Mouse (Mus musculus) cerebellum, adult 8-10 months (tissue): ENCODE data around the gene Rplp0.

ENCODE experiments used
- DNase-seq: peaks from one replicate; pipeline ENCODE4 v3.0.0; 2022

Gene Rplp0

DNA sequence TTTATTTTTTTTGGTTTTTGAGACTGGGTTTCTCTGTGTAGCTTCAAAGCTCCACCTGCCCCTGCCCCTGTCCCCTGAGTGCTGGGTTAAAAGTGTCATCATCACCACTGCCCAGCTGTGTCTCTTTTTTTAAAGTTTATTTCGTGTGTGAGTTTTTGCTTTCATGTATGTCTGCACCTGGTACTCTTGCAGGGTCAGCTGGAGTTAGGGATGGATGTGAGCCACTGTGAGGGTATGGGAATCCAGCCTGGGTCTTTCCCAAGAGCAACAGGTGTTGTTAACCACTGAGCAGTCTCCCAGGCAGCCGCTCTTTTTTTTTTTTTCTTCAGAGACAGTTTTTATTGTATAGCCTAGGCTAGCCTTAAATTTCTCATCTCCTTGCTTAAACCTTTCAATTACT, 27.5 kb downstream of the Rplp0 start:
- no peak for DNase-seq

- DNase-seq, result no peak
Measured at GRCm38 (mm10) chr5:115591028-115591427, 31.8 kb downstream of the Rplp0 start.

- no peak for DNase-seq
Measured at GRCm38 (mm10) chr5:115591506-115591905, 32.2 kb downstream of the Rplp0 start.

- DNase-seq, result no peak
Measured at GRCm38 (mm10) chr5:115603561-115603960, 44.3 kb downstream of the Rplp0 start.

- no peak for DNase-seq
Measured at GRCm38 (mm10) chr5:115611566-115611965, 52.3 kb downstream of the Rplp0 start.
